Mouse (Mus musculus) kidney, adult 2 months (tissue): ENCODE results near the gene Ranbp9.

Experiments
- CTCF ChIP-seq: fragments of 200-500 bp; conservative IDR thresholded peaks from 2 replicates; pipeline ENCODE4 v1.5.1; 2011; ENCODE audit warnings: low read depth, mild to moderate bottlenecking, control low read depth, low read length, moderate library complexity, mixed read lengths; ENCODE audit not compliant: insufficient read depth, insufficient read length
- POLR2A ChIP-seq: fragments of 200-500 bp; IDR thresholded peaks from one replicate; pipeline ENCODE4 v1.6.1; 2011; ENCODE audit warnings: low read depth, low read length, control low read depth

DNA sequence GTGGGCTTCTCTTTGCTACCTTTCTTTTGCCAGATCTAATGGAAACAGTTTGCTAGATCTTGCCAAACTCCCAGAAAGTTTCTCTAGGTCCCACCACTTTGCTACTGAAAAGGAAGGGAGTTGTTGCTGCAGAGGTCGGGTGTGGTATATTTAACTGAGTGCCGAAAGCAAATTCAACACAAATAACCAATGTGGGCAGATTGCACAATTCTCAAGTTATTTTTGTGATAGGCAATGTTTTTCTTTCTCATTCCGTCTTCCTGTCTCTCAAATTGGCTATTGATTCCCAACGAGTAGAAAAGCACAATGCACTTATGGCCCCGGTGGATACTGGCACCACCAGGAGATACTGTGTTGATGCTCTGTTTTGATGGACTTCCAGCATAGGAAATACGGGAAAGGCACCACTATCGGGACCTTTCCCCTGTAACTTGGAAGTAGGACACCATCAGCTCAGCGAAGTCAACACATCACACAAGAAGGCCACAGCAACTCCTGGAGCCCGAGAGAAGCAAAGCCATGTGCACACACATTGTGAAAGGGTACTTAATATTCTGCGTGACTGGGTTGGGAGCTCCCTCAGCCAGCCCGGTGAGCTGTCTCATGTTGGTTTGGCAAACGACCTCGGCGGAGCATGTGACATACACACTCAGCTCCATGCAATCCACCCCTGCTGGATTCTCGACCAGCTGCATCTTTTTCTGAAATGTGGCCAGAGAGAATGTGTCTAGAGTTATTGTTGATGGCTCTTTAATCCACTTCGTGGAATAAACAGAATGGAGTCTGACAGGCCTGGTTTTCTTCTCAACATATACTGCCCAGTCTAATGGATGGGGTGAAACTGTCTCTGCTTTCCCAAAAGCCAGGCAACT lies 43.6 kb upstream of the Ranbp9 start:
- no peak for TF ChIP-seq CTCF
- TF ChIP-seq POLR2A, result no peak
